Mouse (Mus musculus) bone marrow, adult 2 months (tissue): Measurements from ENCODE around the gene A3galt2. TPM values are rescaled to one million over a fixed set of nuclear protein-coding genes. Genes with fewer than 3 reads are reported as not detected.

Experiments
- H3K27ac ChIP-seq: fragments of 200-500 bp; 2 replicates; pipeline ENCODE4 v1.5.1; 2012; ENCODE audit warnings: low read depth, mild to moderate bottlenecking, control low read depth, inconsistent platforms, low read length; ENCODE audit not compliant: control insufficient read depth, poor library complexity, insufficient read depth
- H3K4me1 ChIP-seq: fragments of 200-500 bp; 2 replicates; pipeline ENCODE4 v1.6.1; 2011; ENCODE audit warnings: low read length; ENCODE audit not compliant: control insufficient read depth, insufficient read depth
- H3K4me3 ChIP-seq: fragments of 200-500 bp; replicated peaks from 2 replicates; pipeline ENCODE3; 2011; ENCODE audit warnings: mild to moderate bottlenecking, low read depth, low read length, control low read depth; ENCODE audit not compliant: control insufficient read depth
- CTCF ChIP-seq: fragments of 200-500 bp; IDR thresholded peaks from 2 replicates; pipeline ENCODE4 v1.5.1; 2011; ENCODE audit warnings: low read length, control low read depth; ENCODE audit not compliant: control insufficient read depth, insufficient read depth
- POLR2A ChIP-seq: fragments of 200-500 bp; IDR thresholded peaks from 2 replicates; pipeline ENCODE4 v1.6.1; 2011; ENCODE audit warnings: low read depth, mild to moderate bottlenecking, control low read depth, low read length, borderline replicate concordance; ENCODE audit not compliant: control insufficient read depth
- WGBS: fragments of 180-500 bp; shearing (Covaris S2); methylation state at CpG from one replicate; pipeline ENCODE4 v1.1.7; 2018; 5-methylcytosine and 5-hydroxymethylcytosine counted together
- polyA plus RNA-seq: library from polyadenylated mRNA; stranded (reverse); fragments of >200 nt; gene quantifications from 2 replicates; pipeline ENCODE4 v1.2.4, GENCODE M21; 2011; ENCODE audit warnings: low replicate concordance; ENCODE audit not compliant: missing spikeins, insufficient read depth, insufficient read length

Gene A3galt2
- polyA plus RNA-seq, 1 experiment, result 1.5 TPM

- Histone ChIP-seq H3K4me3 (no peak overlapping the region), H3K27ac (no peak overlapping the region), H3K4me1 (peaks cover 12% of the 10 kb centered on the region)
- TF ChIP-seq POLR2A, result no peak
- TF ChIP-seq CTCF, result no peak
- 53% methylated on average over 5 of the region's 5 CpGs for WGBS
These were observed 22.4 kb upstream of the A3galt2 start for GRCm38 (mm10) chr4:128732794-128733193.

DNA sequence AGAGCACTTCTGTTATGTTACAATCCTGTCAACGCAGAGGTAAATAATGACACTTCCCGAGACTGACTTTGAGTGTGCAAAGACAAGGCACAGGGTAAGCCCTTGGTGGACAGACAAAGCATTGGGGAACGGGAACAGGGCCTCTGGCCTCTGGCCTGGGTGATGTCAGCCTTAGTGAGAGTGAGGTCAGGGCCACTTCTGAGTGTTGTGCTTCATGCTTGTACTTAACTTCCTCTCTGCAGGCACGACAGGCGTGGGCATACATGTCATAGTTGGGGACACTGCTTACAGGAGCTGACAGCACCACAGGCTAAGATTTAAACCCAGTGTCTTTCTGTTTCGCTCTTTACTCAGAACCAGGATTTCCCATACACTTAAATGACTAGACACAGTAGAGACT lies 21.7 kb upstream of the A3galt2 start:
- Histone ChIP-seq H3K27ac (no peak overlapping the region; the same call in 1 of the 2 replicates), H3K4me1 (peaks cover 12% of the 10 kb centered on the region), H3K4me3 (no peak overlapping the region)
- WGBS, result 40% methylated on average over 6 of the region's 6 CpGs
- TF ChIP-seq CTCF (no peak), POLR2A (no peak)

- H3K4me1 ChIP-seq, result peaks cover 12% of the 10 kb centered on the region
- H3K27ac ChIP-seq, result no peak overlapping the region
- WGBS, result 61% methylated on average over 5 of the region's 5 CpGs
- H3K4me3 ChIP-seq, result no peak overlapping the region
- TF ChIP-seq POLR2A (no peak), CTCF (no peak)
These were observed 20.9 kb upstream of the A3galt2 start for GRCm38 (mm10) chr4:128734217-128734616.

DNA sequence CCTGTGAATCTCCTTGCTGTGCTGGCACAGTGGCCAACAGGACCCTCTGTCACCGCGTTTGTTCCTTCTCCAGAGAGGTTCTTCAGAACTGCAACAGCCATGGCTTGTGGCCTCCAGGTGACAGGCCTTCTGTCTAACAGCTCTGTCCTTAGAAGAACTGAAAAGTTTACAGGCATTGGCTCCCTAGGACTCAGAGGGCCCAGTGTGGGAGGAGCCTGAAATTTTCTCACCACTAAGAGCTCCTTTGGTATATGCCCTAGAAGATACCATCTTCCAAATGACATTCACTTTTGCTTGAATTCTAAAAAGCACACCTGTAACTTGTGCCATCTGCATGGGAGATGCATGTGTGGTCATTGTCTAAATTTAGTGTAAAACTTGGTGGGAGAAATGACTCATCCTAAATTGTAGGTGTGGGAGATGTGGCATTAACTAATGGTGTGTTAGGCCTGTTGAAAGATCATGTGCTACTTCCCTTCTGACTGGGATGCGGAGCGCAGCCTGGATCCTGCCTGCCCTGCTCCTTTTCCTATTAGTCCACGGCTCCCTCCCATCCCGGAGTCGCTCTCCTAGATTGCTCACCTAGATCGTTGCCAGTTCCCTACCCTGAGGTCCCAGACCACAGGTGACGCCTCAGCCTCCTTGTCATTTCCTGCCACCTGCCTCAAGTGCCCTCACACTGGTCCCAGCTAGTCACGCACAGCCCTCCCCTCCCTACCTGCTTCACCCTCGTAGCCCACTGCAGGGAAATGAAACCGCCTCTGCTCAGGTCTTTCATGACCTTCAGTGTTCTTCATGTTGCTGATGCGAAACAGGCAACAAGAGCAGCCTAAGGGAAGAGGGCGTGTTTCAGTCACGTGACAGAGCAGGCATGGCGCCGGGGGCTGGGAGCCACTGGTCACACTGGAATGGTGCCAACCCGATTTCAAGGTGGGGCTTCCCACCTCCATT lies 20.2 kb upstream of the A3galt2 start:
- 67% methylated on average over 18 of the region's 18 CpGs for WGBS
- Histone ChIP-seq H3K4me3 (no peak overlapping the region), H3K27ac (peak overlapping the region; percentile 19; the same call in 1 of the 2 replicates), H3K4me1 (peaks cover 10% of the 10 kb centered on the region)
- TF ChIP-seq CTCF (no peak), POLR2A (no peak)

DNA sequence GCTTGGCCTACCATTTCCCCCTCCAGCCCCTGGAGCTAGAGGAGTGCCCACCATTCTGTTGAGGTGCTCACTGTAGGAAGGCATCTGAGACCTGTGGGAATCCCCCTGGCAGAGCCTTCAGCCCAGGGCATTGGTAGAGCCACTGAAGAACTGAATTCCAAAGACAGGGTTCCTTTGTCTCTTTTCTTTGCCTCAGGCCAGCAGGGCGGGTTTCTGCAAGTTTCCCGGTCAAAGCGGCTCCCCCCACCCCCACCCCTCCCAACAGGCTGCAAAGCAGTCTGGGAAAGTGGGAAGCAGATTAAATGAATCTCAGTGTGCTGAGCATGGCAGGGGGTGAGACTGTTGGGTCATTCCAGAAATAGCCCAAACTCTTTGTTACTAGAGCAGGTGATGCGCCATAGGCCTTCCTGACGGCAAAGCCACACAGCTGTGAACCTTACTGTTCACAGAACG lies 18.0 kb upstream of the A3galt2 start:
- Histone ChIP-seq H3K4me3 (no peak overlapping the region), H3K27ac (no peak overlapping the region), H3K4me1 (peaks cover 10% of the 10 kb centered on the region)
- 81% methylated on average over 6 of the region's 6 CpGs for WGBS
- TF ChIP-seq POLR2A (no peak), CTCF (no peak)

- Histone ChIP-seq H3K4me1 (peaks cover 10% of the 10 kb centered on the region), H3K4me3 (no peak overlapping the region), H3K27ac (no peak overlapping the region)
- TF ChIP-seq CTCF (no peak), POLR2A (no peak)
- WGBS, result 89% methylated on average over 14 of the region's 14 CpGs
These were observed 17.1 kb upstream of the A3galt2 start for GRCm38 (mm10) chr4:128737825-128738610.

DNA sequence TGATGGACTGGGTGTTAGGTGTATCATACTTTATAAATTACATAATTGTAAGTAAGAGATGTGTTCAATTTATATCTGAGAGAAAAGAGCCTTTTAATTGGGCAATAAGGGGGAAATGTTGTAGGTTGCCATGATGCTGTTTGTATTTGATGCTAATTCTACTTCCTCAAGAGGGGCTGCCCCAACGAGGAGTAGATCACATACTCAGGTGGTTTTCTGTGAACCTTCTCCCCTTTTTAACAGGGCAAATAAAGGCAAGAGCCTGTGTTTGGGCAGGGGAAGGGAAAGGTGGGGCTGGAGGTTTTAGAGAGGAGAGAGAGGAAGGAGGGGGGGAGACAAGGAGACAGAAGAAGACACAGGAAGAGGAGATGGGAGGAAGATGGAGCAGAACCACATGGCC lies 14.3 kb upstream of the A3galt2 start:
- Histone ChIP-seq H3K4me3 (no peak overlapping the region), H3K4me1 (no peaks in the 10 kb centered on the region; the same call in 1 of the 2 replicates), H3K27ac (no peak overlapping the region)
- TF ChIP-seq CTCF, result no peak
- no peak for TF ChIP-seq POLR2A
- WGBS, result 46% methylated on average over 1 of the region's 1 CpGs

GRCm38 (mm10) chr4:128741906-128742305 lies 13.3 kb upstream of the A3galt2 start:
- Histone ChIP-seq H3K4me3 (no peak overlapping the region), H3K4me1 (no peaks in the 10 kb centered on the region), H3K27ac (no peak overlapping the region)
- TF ChIP-seq POLR2A, result no peak
- no peak for TF ChIP-seq CTCF
- 87% methylated on average over 5 of the region's 5 CpGs for WGBS
